Mouse (Mus musculus): ENCODE results near the gene Gm2663.

Gm2663 gene

GRCm38 (mm10) chr6:40951770-40952169 lies 47.5 kb downstream of the Gm2663 start, which contains the start of gene Gm4744:
Gm4744 (minus strand) TSS chr6:40951870.
- Histone ChIP-seq H3K4me1 (replicated peaks; ENCODE audit: low read depth, low read length) (no peaks in the 10 kb centered on the region), H3K4me3 (replicated peaks; ENCODE audit: low read length) (no peak within 1 kb of the TSS), H3K36me3 (ENCODE audit: insufficient read depth, low read length) (no peaks in the 10 kb centered on the region), H3K9me3 (ENCODE audit: low read length) (no peaks in the 10 kb centered on the region), H3K27me3 (ENCODE audit: insufficient read depth, low read length) (no peaks in the 10 kb centered on the region)
- no peak for TF ChIP-seq NANOG (IDR thresholded peaks at IDR 0.05; ENCODE audit: borderline replicate concordance, low read length)
- TF ChIP-seq CTCF (conservative IDR thresholded peaks at IDR 0.05; ENCODE audit: low read length), result no peak
- TF ChIP-seq POU5F1 (IDR thresholded peaks at IDR 0.05; ENCODE audit: borderline replicate concordance, low read length), result no peak

All from E14TG2a.4 (cell line).